Mouse (Mus musculus): Measurements from ENCODE around the gene Ppara. TPM values are rescaled to one million over a fixed set of nuclear protein-coding genes. Genes with fewer than 3 reads are reported as not detected.

Ppara gene
- polyA plus RNA-seq, 1 experiment from 2014 or later = 18.2 TPM

GRCm38 (mm10) chr15:85845071-85845470, 110.3 kb downstream of the Ppara start:
- H3K27ac ChIP-seq = no peak overlapping the region
- no peaks in the 10 kb centered on the region for H3K27me3 ChIP-seq (replicated peaks)
- no peak overlapping the region for H3K9ac ChIP-seq
- H3K4me1 ChIP-seq (replicated peaks) = no peaks in the 10 kb centered on the region
- H3K4me3 ChIP-seq (replicated peaks) = no peak overlapping the region
- no peak overlapping the region for H3K4me2 ChIP-seq (replicated peaks)
- no peaks in the 10 kb centered on the region for H3K36me3 ChIP-seq
- no peak for ATAC-seq
- H3K9me3 ChIP-seq = no peaks in the 10 kb centered on the region

GRCm38 (mm10) chr15:85851656-85852392, 117.0 kb downstream of the Ppara start:
- no peak for ATAC-seq
- Histone ChIP-seq H3K4me1 (replicated peaks) (no peaks in the 10 kb centered on the region), H3K9ac (no peak overlapping the region), H3K36me3 (no peaks in the 10 kb centered on the region), H3K27me3 (replicated peaks) (no peaks in the 10 kb centered on the region), H3K27ac (no peak overlapping the region), H3K4me3 (replicated peaks) (no peak overlapping the region), H3K4me2 (replicated peaks) (no peak overlapping the region), H3K9me3 (no peaks in the 10 kb centered on the region)
- 82% methylated on average over 12 of the region's 12 CpGs for WGBS

MicroRNAs within 50 kb of the gene (microRNA counts, 519-probe panel; counts per million panel counts)
- microRNA mmu-let-7b = 4,143 counts per million, percentile 95 among the panel's probes with 10 or more counts
- 4,399 counts per million, percentile 97 among the panel's probes with 10 or more counts for microRNA mmu-let-7c

Other genes starting within 250 kb of the Ppara start
- gene 7530416G11Rik, start 231.8 kb upstream of the Ppara start, polyA plus RNA-seq (2015; fragmentation: Nextera tagmentation; extraction: Ambion mirVana) = not detected in 2 replicates
- 1.5 and 1.7 TPM in 2 replicates for gene Wnt7b, start 152.5 kb upstream of the Ppara start, polyA plus RNA-seq (2015; fragmentation: Nextera tagmentation; extraction: Ambion mirVana)
- 48.8 and 59.4 TPM in 2 replicates for gene Cdpf1, start 76.7 kb downstream of the Ppara start, polyA plus RNA-seq (2015; fragmentation: Nextera tagmentation; extraction: Ambion mirVana)
- 0.20 and 0.24 TPM in 2 replicates for gene Pkdrej, start 86.8 kb downstream of the Ppara start, polyA plus RNA-seq (2015; fragmentation: Nextera tagmentation; extraction: Ambion mirVana)
- gene Ttc38, start 97.3 kb downstream of the Ppara start, polyA plus RNA-seq (2015; fragmentation: Nextera tagmentation; extraction: Ambion mirVana) = 8.5 and 10.0 TPM in 2 replicates
- gene Gtse1, start 124.8 kb downstream of the Ppara start, polyA plus RNA-seq (2015; fragmentation: Nextera tagmentation; extraction: Ambion mirVana) = 22.8 and 23.5 TPM in 2 replicates
- gene Trmu, start 144.3 kb downstream of the Ppara start, polyA plus RNA-seq (2015; fragmentation: Nextera tagmentation; extraction: Ambion mirVana) = 34.2 and 35.8 TPM in 2 replicates

Measured in intestine, embryonic 15.5 days (tissue).